Mouse (Mus musculus) hindbrain, embryonic 12.5 days (tissue): ENCODE measurements around the gene Apip. TPM values are rescaled to one million over a fixed set of nuclear protein-coding genes. Genes with fewer than 3 reads are reported as not detected.

Experiments
- ATAC-seq: fragments of 200-750 bp; cut with Nextera tagmentation; 2 replicates; pipeline ENCODE4 v1.8.0; 2017; ENCODE audit warnings: moderate TSS enrichment; ENCODE audit not compliant: low FRiP score
- H3K27ac ChIP-seq: fragments of 300-500 bp; sonication (generic); 2 replicates; pipeline ENCODE4 v1.5.1; 2016; ENCODE audit warnings: mild to moderate bottlenecking
- H3K27me3 ChIP-seq: fragments of 300-500 bp; sonication (generic); 2 replicates; pipeline ENCODE4 v1.6.1; 2016; ENCODE audit warnings: mild to moderate bottlenecking
- H3K36me3 ChIP-seq: fragments of 300-500 bp; sonication (generic); 2 replicates; pipeline ENCODE4 v1.6.1; 2016; ENCODE audit warnings: mild to moderate bottlenecking
- H3K4me1 ChIP-seq: fragments of 300-500 bp; sonication (generic); 2 replicates; pipeline ENCODE4 v1.6.1; 2016
- H3K4me2 ChIP-seq: fragments of 300-500 bp; sonication (generic); replicated peaks from 2 replicates; pipeline ENCODE4 v1.6.1; 2016; ENCODE audit warnings: mild to moderate bottlenecking
- H3K4me3 ChIP-seq: fragments of 300-500 bp; sonication (generic); 2 replicates; pipeline ENCODE4 v1.5.1; 2016; ENCODE audit warnings: mild to moderate bottlenecking
- H3K9ac ChIP-seq: fragments of 300-500 bp; sonication (generic); 2 replicates; pipeline ENCODE4 v1.6.1; 2016; ENCODE audit warnings: mild to moderate bottlenecking, moderate library complexity
- H3K9me3 ChIP-seq: fragments of 300-500 bp; sonication (generic); replicated peaks from 2 replicates; pipeline ENCODE4 v1.6.1; 2016; ENCODE audit warnings: mild to moderate bottlenecking
- WGBS: fragments of 180-500 bp; shearing (Covaris S2); methylation state at CpG from one replicate; pipeline ENCODE4 v1.1.7; 2016; 5-methylcytosine and 5-hydroxymethylcytosine counted together
- polyA plus RNA-seq: library from polyadenylated mRNA; unstranded; fragments of >200 nt; fragmentation: Nextera tagmentation; extraction: Ambion mirVana; gene quantifications from 2 replicates; pipeline ENCODE4 v1.2.1, GENCODE M21; 2016

Gene Apip
- polyA plus RNA-seq, 1 experiment from 2014 or later = 59.7 TPM

GRCm38 (mm10) chr2:103069752-103070405 lies 3.6 kb upstream of the Apip start:
- Histone ChIP-seq H3K9ac (no peak overlapping the region), H3K9me3 (no peaks in the 10 kb centered on the region), H3K4me3 (no peak overlapping the region), H3K4me1 (peaks cover 14% of the 10 kb centered on the region), H3K27me3 (no peaks in the 10 kb centered on the region), H3K27ac (no peak overlapping the region), H3K36me3 (no peaks in the 10 kb centered on the region), H3K4me2 (no peak overlapping the region)
- WGBS = 94% methylated on average over 5 of the region's 5 CpGs
- ATAC-seq = no peak

GRCm38 (mm10) chr2:103070586-103070985 lies 2.9 kb upstream of the Apip start:
- Histone ChIP-seq H3K9ac (no peak overlapping the region), H3K27ac (no peak overlapping the region), H3K4me3 (no peak overlapping the region), H3K4me2 (no peak overlapping the region), H3K36me3 (no peaks in the 10 kb centered on the region), H3K9me3 (no peaks in the 10 kb centered on the region), H3K27me3 (no peaks in the 10 kb centered on the region), H3K4me1 (peaks cover 14% of the 10 kb centered on the region)
- WGBS = 82% methylated on average over 3 of the region's 3 CpGs
- no peak for ATAC-seq

- 60% methylated on average over 6 of the region's 6 CpGs for WGBS
- H3K9ac ChIP-seq = no peak overlapping the region
Measured at GRCm38 (mm10) chr2:103081117-103081516, 7.6 kb downstream of the Apip start.

DNA sequence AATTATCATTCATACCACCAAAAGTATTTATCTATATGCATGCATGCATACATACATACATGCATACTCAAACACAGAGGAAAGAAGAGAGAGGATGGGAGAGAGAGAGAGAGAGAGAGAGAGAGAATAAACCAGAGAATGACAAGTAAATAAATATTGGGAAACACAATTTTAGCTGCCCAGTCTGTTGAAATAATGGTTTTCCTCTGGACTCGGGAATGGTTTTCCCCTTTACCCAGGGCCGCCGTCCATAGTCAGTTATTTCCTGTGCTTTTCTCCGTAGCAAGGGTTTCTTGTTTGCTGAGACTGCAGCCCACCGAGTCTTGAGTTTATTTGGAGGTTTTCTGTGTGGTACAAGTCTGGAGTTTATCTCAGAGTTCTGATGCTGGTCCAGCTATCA lies 8.2 kb downstream of the Apip start:
- H3K4me1 ChIP-seq = no peaks in the 10 kb centered on the region

More at GRCm38 (mm10) chr2:103081117-103081516, 7.6 kb downstream of the Apip start:
- Histone ChIP-seq H3K4me3 (no peak overlapping the region), H3K36me3 (peaks cover 3% of the 10 kb centered on the region; the same call in 1 of the 2 replicates), H3K27me3 (no peaks in the 10 kb centered on the region), H3K9me3 (no peaks in the 10 kb centered on the region), H3K27ac (no peak overlapping the region), H3K4me1 (no peaks in the 10 kb centered on the region), H3K4me2 (no peak overlapping the region)
- ATAC-seq = no peak

GRCm38 (mm10) chr2:103082853-103083252 lies 9.4 kb downstream of the Apip start:
- no peaks in the 10 kb centered on the region for H3K27me3 ChIP-seq
- ATAC-seq = no peak
- no peaks in the 10 kb centered on the region for H3K4me1 ChIP-seq
- 76% methylated on average over 7 of the region's 7 CpGs for WGBS
- no peak overlapping the region for H3K4me2 ChIP-seq
- H3K27ac ChIP-seq = no peak overlapping the region
- H3K36me3 ChIP-seq = peaks cover 5% of the 10 kb centered on the region; the same call in 1 of the 2 replicates
- no peak overlapping the region for H3K9ac ChIP-seq
- H3K4me3 ChIP-seq = no peak overlapping the region
- H3K9me3 ChIP-seq = no peaks in the 10 kb centered on the region

More for the DNA sequence above, 8.2 kb downstream of the Apip start:
- Histone ChIP-seq H3K9ac (no peak overlapping the region), H3K27ac (no peak overlapping the region), H3K27me3 (no peaks in the 10 kb centered on the region), H3K36me3 (peaks cover 3% of the 10 kb centered on the region; the same call in 1 of the 2 replicates), H3K4me2 (no peak overlapping the region), H3K4me3 (no peak overlapping the region), H3K9me3 (no peaks in the 10 kb centered on the region)
- 80% methylated on average over 5 of the region's 5 CpGs for WGBS
- no peak for ATAC-seq

- Histone ChIP-seq H3K27ac (no peak overlapping the region), H3K4me3 (no peak overlapping the region), H3K4me2 (no peak overlapping the region), H3K36me3 (peaks cover 17% of the 10 kb centered on the region), H3K9ac (no peak overlapping the region), H3K27me3 (no peaks in the 10 kb centered on the region), H3K9me3 (no peaks in the 10 kb centered on the region), H3K4me1 (no peaks in the 10 kb centered on the region)
- ATAC-seq = no peak
- WGBS = 69% methylated on average over 5 of the region's 5 CpGs
Measured at GRCm38 (mm10) chr2:103084451-103084850, 11.0 kb downstream of the Apip start.

GRCm38 (mm10) chr2:103085633-103086032 lies 12.2 kb downstream of the Apip start:
- Histone ChIP-seq H3K4me2 (no peak overlapping the region), H3K27me3 (no peaks in the 10 kb centered on the region), H3K36me3 (peaks cover 19% of the 10 kb centered on the region), H3K9me3 (no peaks in the 10 kb centered on the region), H3K9ac (no peak overlapping the region), H3K4me3 (no peak overlapping the region), H3K27ac (no peak overlapping the region), H3K4me1 (no peaks in the 10 kb centered on the region)
- 71% methylated on average over 10 of the region's 10 CpGs for WGBS
- no peak for ATAC-seq

DNA sequence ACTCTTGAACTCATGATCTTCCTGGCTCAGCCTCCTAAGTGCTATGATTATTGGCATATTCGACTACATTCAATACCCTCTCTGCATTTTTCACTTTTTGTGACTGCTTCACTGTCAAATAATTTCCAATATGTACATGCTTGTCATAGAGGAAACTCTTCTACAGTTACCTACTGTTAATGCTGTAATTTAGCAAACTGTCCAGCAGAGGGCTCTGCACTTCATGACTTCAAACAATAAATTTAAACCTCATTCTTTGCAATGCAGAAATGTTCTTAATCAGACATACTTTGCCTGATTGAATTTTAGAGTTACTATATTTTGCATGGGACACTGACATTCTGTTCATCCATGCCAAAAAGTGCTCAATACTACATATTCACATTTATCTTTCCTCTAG lies 13.0 kb downstream of the Apip start:
- no peaks in the 10 kb centered on the region for H3K9me3 ChIP-seq
- no peak overlapping the region for H3K9ac ChIP-seq
- H3K4me1 ChIP-seq = no peaks in the 10 kb centered on the region
- no peaks in the 10 kb centered on the region for H3K27me3 ChIP-seq
- 17% methylated on average over 1 of the region's 1 CpGs for WGBS
- ATAC-seq = no peak
- no peak overlapping the region for H3K27ac ChIP-seq
- H3K4me2 ChIP-seq = no peak overlapping the region
- H3K4me3 ChIP-seq = no peak overlapping the region
- H3K36me3 ChIP-seq = peaks cover 19% of the 10 kb centered on the region

DNA sequence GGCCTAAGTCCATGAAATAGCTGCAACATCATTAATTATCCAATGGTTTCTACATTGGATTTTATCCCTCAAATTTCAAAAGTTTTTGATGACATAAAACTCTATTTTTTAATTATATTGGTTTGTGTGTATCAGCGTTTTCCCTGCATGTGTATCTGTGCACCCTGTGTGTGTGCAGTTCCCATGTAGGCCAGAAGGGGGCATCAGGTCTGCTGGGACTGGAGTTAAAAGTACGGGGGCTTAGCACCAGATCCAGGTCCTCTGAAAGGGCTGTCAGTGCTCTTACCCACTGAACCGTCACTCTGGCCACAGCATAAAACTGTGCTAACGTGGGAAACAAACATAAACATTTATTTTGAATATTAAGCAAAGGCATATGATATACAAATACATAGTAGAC lies 14.6 kb downstream of the Apip start:
- Histone ChIP-seq H3K36me3 (peaks cover 22% of the 10 kb centered on the region), H3K4me2 (no peak overlapping the region), H3K4me3 (no peak overlapping the region), H3K27me3 (no peaks in the 10 kb centered on the region), H3K4me1 (no peaks in the 10 kb centered on the region), H3K9me3 (no peaks in the 10 kb centered on the region), H3K9ac (no peak overlapping the region), H3K27ac (no peak overlapping the region)
- no peak for ATAC-seq
- WGBS = 98% methylated on average over 4 of the region's 4 CpGs

GRCm38 (mm10) chr2:103089521-103089920 lies 16.0 kb downstream of the Apip start:
- H3K4me3 ChIP-seq = no peak overlapping the region
- no peaks in the 10 kb centered on the region for H3K4me1 ChIP-seq
- H3K4me2 ChIP-seq = no peak overlapping the region
- no peak overlapping the region for H3K27ac ChIP-seq
- no peak for ATAC-seq
- no peaks in the 10 kb centered on the region for H3K9me3 ChIP-seq
- peaks cover 32% of the 10 kb centered on the region for H3K36me3 ChIP-seq
- no peak overlapping the region for H3K9ac ChIP-seq
- H3K27me3 ChIP-seq = no peaks in the 10 kb centered on the region
- WGBS = 33% methylated on average over 6 of the region's 6 CpGs

- Histone ChIP-seq H3K4me1 (no peaks in the 10 kb centered on the region), H3K9ac (no peak overlapping the region), H3K9me3 (no peaks in the 10 kb centered on the region), H3K36me3 (no peaks in the 10 kb centered on the region), H3K4me2 (no peak overlapping the region), H3K4me3 (no peak overlapping the region), H3K27ac (no peak overlapping the region), H3K27me3 (no peaks in the 10 kb centered on the region)
- no peak for ATAC-seq
- 79% methylated on average over 5 of the region's 5 CpGs for WGBS
Measured at GRCm38 (mm10) chr2:103102595-103102994, 29.1 kb downstream of the Apip start.

- no peaks in the 10 kb centered on the region for H3K4me1 ChIP-seq
- no peak for ATAC-seq
- H3K9ac ChIP-seq = no peak overlapping the region
- H3K9me3 ChIP-seq = no peaks in the 10 kb centered on the region
- no peaks in the 10 kb centered on the region for H3K36me3 ChIP-seq
- no peak overlapping the region for H3K27ac ChIP-seq
- H3K4me3 ChIP-seq = no peak overlapping the region
- no peaks in the 10 kb centered on the region for H3K27me3 ChIP-seq
- WGBS = 89% methylated on average over 2 of the region's 2 CpGs
- no peak overlapping the region for H3K4me2 ChIP-seq
Measured at GRCm38 (mm10) chr2:103106172-103106571, 32.7 kb downstream of the Apip start.

DNA sequence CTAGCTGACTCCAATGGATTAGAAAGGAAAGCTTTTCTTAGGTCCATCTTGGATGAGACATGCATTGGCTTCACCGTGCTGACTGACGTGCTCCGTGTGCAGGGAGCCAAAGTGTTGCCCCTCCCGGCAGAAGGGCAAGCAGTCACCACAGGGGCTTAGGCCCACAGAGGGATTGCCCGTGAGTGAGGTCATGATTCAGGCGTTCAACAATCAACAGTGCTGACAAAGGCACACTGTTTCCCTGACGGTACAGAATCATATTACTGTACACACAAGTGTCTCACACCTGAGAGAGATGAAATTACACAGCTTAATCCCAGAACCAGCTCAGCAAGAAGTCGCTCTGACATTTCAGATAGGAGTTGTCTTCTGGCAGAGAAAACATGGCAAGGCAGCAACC lies 38.2 kb downstream of the Apip start:
- no peak for ATAC-seq
- no peak overlapping the region for H3K27ac ChIP-seq
- 63% methylated on average over 8 of the region's 8 CpGs for WGBS

More for the DNA sequence above, 38.2 kb downstream of the Apip start:
- no peaks in the 10 kb centered on the region for H3K9me3 ChIP-seq
- H3K9ac ChIP-seq = no peak overlapping the region
- H3K4me1 ChIP-seq = no peaks in the 10 kb centered on the region
- H3K27me3 ChIP-seq = no peaks in the 10 kb centered on the region
- H3K4me3 ChIP-seq = no peak overlapping the region
- no peak overlapping the region for H3K4me2 ChIP-seq
- H3K36me3 ChIP-seq = no peaks in the 10 kb centered on the region
